Mouse (Mus musculus) testis, adult 2 months (tissue): Measurements from ENCODE around the gene Fam234b.

ENCODE experiments used
- CTCF ChIP-seq: fragments of 200-500 bp; IDR thresholded peaks from 2 replicates; pipeline ENCODE4 v1.5.1; 2012; ENCODE audit warnings: low read depth, mild to moderate bottlenecking, inconsistent platforms, low read length, moderate library complexity; ENCODE audit not compliant: control insufficient read depth, insufficient read depth, insufficient replicate concordance
- POLR2A ChIP-seq: fragments of 200-500 bp; IDR thresholded peaks from 2 replicates; pipeline ENCODE4 v1.6.1; 2012; ENCODE audit warnings: low read depth, mild to moderate bottlenecking, inconsistent platforms, low read length, moderate library complexity; ENCODE audit not compliant: control insufficient read depth

GRCm38 (mm10) chr6:135205802-135206201 is 8.0 kb downstream of the Fam234b start:
- TF ChIP-seq POLR2A (no peak), CTCF (no peak)
